Mouse (Mus musculus) testis, adult 2 months (tissue): Measurements from ENCODE around the gene Dst. TPM values are rescaled to one million over a fixed set of nuclear protein-coding genes. Genes with fewer than 3 reads are reported as not detected.
A peak's percentile ranks its signal among the peaks of the same experiment; 100 is the strongest.

Source experiments
- H3K27ac ChIP-seq: fragments of 200-500 bp; 2 replicates; pipeline ENCODE4 v1.5.1; 2012; ENCODE audit warnings: low read depth, low read length; ENCODE audit not compliant: control insufficient read depth, insufficient read depth
- H3K27me3 ChIP-seq: fragments of 200-500 bp; 2 replicates; pipeline ENCODE4 v1.6.1; 2012; ENCODE audit warnings: mild to moderate bottlenecking, low read length, moderate library complexity; ENCODE audit not compliant: control insufficient read depth, insufficient read depth
- H3K36me3 ChIP-seq: fragments of 200-500 bp; 2 replicates; pipeline ENCODE4 v1.6.1; 2012; ENCODE audit warnings: mild to moderate bottlenecking, low read length; ENCODE audit not compliant: control insufficient read depth, insufficient read depth
- H3K4me1 ChIP-seq: fragments of 200-500 bp; 2 replicates; pipeline ENCODE4 v1.6.1; 2012; ENCODE audit warnings: low read length; ENCODE audit not compliant: control insufficient read depth, insufficient read depth
- H3K4me3 ChIP-seq: fragments of 200-500 bp; 2 replicates; pipeline ENCODE4 v1.5.1; 2012; ENCODE audit warnings: low read depth, mild to moderate bottlenecking, low read length, moderate library complexity, mixed read lengths; ENCODE audit not compliant: control insufficient read depth
- CTCF ChIP-seq: fragments of 200-500 bp; IDR thresholded peaks from 2 replicates; pipeline ENCODE4 v1.5.1; 2012; ENCODE audit warnings: low read depth, mild to moderate bottlenecking, inconsistent platforms, low read length, moderate library complexity; ENCODE audit not compliant: control insufficient read depth, insufficient read depth, insufficient replicate concordance
- POLR2A ChIP-seq: fragments of 200-500 bp; IDR thresholded peaks from 2 replicates; pipeline ENCODE4 v1.6.1; 2012; ENCODE audit warnings: low read depth, mild to moderate bottlenecking, inconsistent platforms, low read length, moderate library complexity; ENCODE audit not compliant: control insufficient read depth
- polyA plus RNA-seq: library from polyadenylated mRNA; depleted of rRNA; stranded (reverse); fragments of >200 nt; gene quantifications from 2 replicates; pipeline ENCODE4 v1.2.3, GENCODE M21; 2012

Gene Dst
- polyA plus RNA-seq, 1 experiment, result 33.0 TPM

GRCm38 (mm10) chr1:34111954-34112353 is 203.9 kb downstream of the Dst start:
- Histone ChIP-seq H3K36me3 (no peaks in the 10 kb centered on the region), H3K27ac (no peak overlapping the region), H3K4me1 (no peaks in the 10 kb centered on the region), H3K27me3 (no peaks in the 10 kb centered on the region), H3K4me3 (no peak overlapping the region)
- TF ChIP-seq POLR2A, result no peak
- no peak for TF ChIP-seq CTCF

- TF ChIP-seq CTCF (no peak), POLR2A (no peak)
- Histone ChIP-seq H3K36me3 (no peaks in the 10 kb centered on the region), H3K4me1 (no peaks in the 10 kb centered on the region), H3K27ac (no peak overlapping the region), H3K27me3 (no peaks in the 10 kb centered on the region), H3K4me3 (no peak overlapping the region)
Observed at GRCm38 (mm10) chr1:34116444-34116843, 208.4 kb downstream of the Dst start.

GRCm38 (mm10) chr1:34117056-34117455 is 209.0 kb downstream of the Dst start:
- H3K27me3 ChIP-seq, result no peaks in the 10 kb centered on the region
- no peak overlapping the region for H3K27ac ChIP-seq
- no peaks in the 10 kb centered on the region for H3K4me1 ChIP-seq
- H3K4me3 ChIP-seq, result no peak overlapping the region
- no peaks in the 10 kb centered on the region for H3K36me3 ChIP-seq
- TF ChIP-seq POLR2A, result no peak
- no peak for TF ChIP-seq CTCF

- H3K4me1 ChIP-seq, result no peaks in the 10 kb centered on the region
- no peaks in the 10 kb centered on the region for H3K36me3 ChIP-seq
- H3K27ac ChIP-seq, result no peak overlapping the region
- TF ChIP-seq POLR2A, result no peak
- no peak overlapping the region for H3K4me3 ChIP-seq
- no peaks in the 10 kb centered on the region for H3K27me3 ChIP-seq
Observed at GRCm38 (mm10) chr1:34117709-34118108, 209.7 kb downstream of the Dst start.

GRCm38 (mm10) chr1:34120066-34120465 is 212.0 kb downstream of the Dst start:
- TF ChIP-seq POLR2A (no peak), CTCF (no peak)
- H3K4me1 ChIP-seq, result no peaks in the 10 kb centered on the region
- no peak overlapping the region for H3K4me3 ChIP-seq

GRCm38 (mm10) chr1:34120602-34121001 is 212.6 kb downstream of the Dst start:
- no peaks in the 10 kb centered on the region for H3K4me1 ChIP-seq
- H3K27ac ChIP-seq, result no peak overlapping the region
- no peak overlapping the region for H3K4me3 ChIP-seq
- TF ChIP-seq POLR2A (no peak), CTCF (no peak)
- H3K27me3 ChIP-seq, result no peaks in the 10 kb centered on the region
- H3K36me3 ChIP-seq, result no peaks in the 10 kb centered on the region

More at GRCm38 (mm10) chr1:34120066-34120465, 212.0 kb downstream of the Dst start:
- Histone ChIP-seq H3K27me3 (no peaks in the 10 kb centered on the region), H3K27ac (no peak overlapping the region), H3K36me3 (no peaks in the 10 kb centered on the region)

- Histone ChIP-seq H3K4me1 (no peaks in the 10 kb centered on the region), H3K4me3 (peak overlapping the region; percentile 57), H3K36me3 (no peaks in the 10 kb centered on the region), H3K27me3 (no peaks in the 10 kb centered on the region), H3K27ac (peak overlapping the region; percentile 46)
- no peak for TF ChIP-seq CTCF
- TF ChIP-seq POLR2A, result no peak
Observed at GRCm38 (mm10) chr1:34121157-34122015, 213.4 kb downstream of the Dst start.

- TF ChIP-seq CTCF (no peak), POLR2A (no peak)
- Histone ChIP-seq H3K27ac (no peak overlapping the region), H3K4me3 (no peak overlapping the region)
Observed at GRCm38 (mm10) chr1:34122198-34122597, 214.2 kb downstream of the Dst start.

More at GRCm38 (mm10) chr1:34122198-34122597, 214.2 kb downstream of the Dst start:
- Histone ChIP-seq H3K36me3 (no peaks in the 10 kb centered on the region), H3K4me1 (no peaks in the 10 kb centered on the region), H3K27me3 (no peaks in the 10 kb centered on the region)
